Mouse (Mus musculus) embryo, embryonic 11.5 days (tissue): ENCODE results near the gene Tmem143.
"Not testable (repeated sequence)": the region's sequence is repeated elsewhere in the genome, so short reads cannot be mapped to it uniquely, and the experiment has no call there.

ENCODE experiments used
- DNase-seq: peaks from one replicate; pipeline ENCODE4 v3.0.0-alpha.2; 2012; ENCODE audit warnings: low read depth, low spot score

The Tmem143 gene

DNA sequence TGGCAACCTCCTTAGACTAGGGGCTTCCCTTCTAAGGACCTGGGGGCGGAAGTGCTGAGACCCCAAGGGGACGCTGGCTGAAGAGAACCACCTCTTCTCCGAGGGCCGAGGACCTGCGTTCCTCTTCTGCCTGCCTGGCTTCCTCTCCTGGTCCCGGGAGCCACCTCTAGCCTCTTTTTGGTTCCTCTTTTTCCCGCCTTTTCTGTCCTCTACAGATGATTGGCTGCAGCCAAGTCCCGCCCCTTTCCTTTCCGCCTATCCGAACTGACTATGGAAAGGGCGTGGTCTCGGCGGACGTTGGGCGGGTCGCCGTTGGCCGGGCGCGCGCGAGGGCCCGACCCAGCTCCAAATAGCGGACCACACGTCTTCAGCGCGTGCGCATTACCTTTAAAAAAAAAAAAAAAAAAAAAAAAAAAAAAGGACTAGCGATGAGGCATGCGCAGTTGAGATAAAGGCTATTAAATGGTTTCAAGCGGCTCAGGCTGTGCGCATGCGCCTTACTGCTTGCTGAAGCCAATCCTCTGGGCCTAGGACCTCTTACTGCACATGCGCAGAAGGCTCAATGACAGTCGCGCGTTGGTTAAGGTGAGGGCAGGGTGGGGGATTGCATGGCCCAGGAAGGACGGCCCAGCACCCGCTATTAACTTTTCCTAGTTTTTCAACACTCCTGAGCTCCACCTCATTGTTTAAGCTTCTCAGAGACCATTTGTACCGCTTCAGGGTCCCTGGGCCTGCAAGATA is at the start of gene Tmem143, which contains the start of gene Syngr4:
Gene Tmem143, plus strand, starts transcription at position 425 of the 741 bp plus-strand sequence.
Gene Syngr4, minus strand, starts transcription at position 198 of the 741 bp plus-strand sequence.
- peak; percentile 97 for DNase-seq

DNA sequence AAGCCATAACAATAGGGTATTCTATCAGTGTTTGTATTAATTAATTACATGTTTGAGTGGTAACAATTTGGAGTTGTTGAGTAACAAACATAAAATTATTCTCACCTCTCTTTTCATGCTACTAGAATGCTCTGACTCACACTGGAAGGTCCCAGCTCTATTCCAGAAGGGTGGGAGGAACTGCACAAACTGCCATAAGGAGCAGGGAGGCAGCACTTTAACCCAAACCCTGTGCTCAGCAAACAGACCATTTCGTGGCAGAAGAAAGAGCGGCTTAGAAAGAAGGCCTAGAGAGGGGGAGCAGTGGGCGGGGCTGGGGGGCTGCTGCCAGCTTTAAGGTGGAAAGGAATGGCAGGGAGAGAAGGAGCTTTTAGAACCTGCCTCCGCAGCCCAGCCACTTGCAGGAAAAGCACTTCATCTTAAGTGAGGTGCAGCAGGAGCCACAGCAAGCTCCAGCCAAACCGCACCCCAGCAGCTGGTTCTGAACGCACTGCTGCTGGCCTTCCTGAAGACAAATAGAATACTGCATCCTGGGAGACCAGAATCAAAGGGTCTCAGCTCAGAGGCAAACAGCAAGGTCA is 48.2 kb upstream of the Tmem143 start:
- DNase-seq: no peak

GRCm38 (mm10) chr7:45850661-45851060 is 46.1 kb upstream of the Tmem143 start:
- DNase-seq: no peak

DNA sequence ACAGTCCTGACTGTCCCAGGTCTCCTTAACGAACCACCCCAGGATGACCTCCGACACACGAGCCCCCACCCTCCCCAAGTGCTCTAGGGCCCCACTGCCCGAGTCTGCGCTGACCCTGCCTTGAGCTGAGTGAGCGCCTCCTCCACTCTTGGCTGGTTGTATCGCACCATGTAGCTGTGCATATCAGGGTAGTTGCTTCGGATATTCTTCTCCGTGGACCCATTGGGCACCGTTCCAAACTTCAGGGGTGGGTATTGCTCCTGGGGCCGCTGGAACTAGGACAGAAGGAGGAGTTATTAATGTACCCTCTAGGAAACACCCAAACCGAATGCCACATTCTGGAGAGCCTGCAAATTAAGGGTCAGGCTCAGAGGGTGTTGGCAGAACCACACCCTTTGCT is 43.7 kb upstream of the Tmem143 start:
- DNase-seq: no peak

DNA sequence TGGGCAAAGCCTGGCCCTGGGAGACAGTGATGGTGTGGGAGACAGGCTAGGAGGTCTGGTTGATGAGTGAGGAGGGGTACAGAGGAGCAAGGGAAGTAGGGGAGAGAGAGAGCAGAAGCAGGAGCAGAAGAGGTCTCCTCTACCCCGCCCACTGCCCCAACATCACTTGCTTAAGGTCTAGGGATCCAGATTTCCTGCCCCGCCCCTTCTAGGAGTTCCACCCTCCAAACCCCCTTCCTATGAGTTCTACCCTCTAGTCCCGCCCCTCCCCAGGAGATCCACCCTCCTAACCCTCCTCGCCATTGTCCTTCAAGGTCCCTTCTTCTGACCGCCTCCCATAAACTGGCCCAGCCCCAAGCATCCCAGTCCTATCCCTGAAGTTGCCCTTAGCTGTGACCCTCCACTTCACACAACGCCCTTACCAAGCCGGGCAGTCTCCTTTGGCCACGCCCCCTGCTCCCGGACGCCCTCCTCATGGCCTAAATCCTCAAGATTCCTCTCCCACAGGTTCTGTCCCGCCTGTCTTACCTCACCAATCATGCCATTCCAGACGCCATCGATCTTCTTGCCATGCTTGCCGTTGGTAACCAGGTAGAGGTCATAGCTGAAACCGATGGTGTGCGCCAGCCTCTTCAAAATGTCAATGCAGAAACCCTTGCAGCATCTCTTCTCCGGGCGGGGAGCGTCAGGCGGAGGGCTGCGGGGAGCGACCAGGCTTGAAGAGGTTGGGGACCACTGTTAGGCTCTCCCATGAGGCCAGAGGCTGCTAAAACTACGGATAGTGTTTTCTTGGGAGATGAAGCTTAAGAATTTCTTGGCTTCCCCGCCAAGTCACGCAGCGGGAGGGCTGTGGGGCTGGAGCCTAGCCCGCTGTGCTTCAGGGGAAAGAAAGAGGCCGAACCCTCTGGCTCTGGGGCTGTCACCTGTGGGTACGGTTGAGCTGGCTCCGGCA is 39.5 kb upstream of the Tmem143 start:
- no peak for DNase-seq

GRCm38 (mm10) chr7:45859008-45859407 is 37.7 kb upstream of the Tmem143 start:
- DNase-seq: no peak

DNA sequence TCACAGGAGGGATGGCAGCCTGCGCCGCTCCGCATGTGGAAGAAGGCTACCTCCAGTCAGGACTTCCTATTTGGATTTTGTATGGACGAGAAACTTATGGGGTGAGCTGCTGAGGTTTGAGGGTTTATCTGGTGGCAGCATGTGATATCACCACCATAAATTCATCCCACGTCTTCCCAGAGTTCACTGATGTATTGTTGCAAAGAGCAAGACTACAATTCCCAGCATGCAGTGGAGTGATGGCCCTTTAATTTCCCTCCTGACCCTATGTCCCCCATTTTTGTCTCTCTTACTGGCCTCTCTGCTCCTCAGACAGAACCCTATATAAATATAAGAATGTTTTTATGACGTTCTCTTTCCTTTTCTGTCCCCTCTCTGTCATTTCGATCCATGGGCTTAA is 33.9 kb upstream of the Tmem143 start:
- no peak for DNase-seq

DNA sequence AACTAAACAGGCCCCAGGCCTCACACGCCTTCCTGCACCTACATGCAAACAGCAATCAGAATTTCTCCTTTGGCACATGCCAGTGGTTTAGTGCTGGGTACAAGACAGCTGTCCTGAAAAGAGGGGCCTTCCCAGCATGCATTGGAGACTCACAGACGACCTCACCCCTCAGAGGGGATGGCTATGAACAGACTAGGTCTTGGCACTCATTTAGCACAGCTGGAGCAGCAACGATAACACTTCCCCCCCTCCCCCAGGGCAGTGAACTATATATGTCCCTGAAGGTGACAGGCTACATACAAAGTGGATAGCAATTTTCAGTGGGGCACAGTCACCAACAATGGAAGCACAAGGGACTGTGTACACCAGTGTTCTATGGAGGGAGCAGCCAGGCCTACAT is 32.3 kb upstream of the Tmem143 start:
- no peak for DNase-seq

DNA sequence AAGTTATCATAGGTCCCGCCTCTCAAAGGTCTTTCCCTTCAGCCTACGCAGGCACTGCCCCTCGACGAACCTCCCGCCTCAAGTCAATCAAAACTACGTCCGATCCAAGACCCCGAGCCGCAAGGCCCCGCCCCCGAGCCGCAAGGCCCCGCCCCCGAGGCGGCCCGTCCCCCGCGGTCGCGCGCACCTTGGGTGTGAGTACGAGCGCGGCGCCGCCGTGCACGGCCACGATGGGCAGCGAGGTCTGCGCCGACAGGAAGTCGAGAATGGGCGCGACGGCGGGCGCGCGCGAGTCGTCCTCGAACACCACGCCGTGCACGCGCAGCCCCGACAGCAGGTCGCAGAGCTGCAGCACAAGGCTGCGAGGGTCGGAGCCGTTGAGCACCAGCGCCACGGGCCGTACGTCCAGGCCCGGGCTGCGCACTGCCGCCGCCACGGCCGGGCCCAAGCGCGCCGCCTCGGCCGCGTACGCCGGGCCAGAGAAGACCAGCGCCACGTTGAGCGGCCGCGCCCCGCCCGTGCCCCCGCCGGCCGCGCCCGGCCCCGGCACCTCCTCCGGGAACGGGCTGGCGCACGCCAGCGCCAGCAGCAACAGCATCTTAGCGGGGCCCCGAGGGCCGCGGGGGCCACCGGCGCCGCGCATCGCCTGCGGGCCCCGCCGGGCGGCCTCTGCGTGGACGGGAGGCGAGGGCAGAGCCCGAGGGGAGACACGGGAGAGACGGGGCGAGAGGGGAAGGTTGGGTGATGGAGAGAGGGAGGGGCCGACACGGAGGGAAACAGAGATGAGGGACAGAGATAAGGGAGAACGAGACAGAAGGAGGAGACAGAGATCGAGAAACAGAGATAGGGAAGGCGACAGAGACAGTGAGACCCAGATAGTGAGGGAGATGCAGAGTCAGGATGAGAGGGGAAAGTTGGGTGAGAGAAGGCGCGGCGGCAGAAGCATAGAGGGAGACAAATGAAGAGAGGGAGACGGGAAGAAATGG is 30.5 kb upstream of the Tmem143 start:
- peak; percentile 85 for DNase-seq

GRCm38 (mm10) chr7:45867871-45868270 is 28.9 kb upstream of the Tmem143 start:
- no peak for DNase-seq

- no peak for DNase-seq
Observed at GRCm38 (mm10) chr7:45869107-45869670, 27.6 kb upstream of the Tmem143 start.

DNA sequence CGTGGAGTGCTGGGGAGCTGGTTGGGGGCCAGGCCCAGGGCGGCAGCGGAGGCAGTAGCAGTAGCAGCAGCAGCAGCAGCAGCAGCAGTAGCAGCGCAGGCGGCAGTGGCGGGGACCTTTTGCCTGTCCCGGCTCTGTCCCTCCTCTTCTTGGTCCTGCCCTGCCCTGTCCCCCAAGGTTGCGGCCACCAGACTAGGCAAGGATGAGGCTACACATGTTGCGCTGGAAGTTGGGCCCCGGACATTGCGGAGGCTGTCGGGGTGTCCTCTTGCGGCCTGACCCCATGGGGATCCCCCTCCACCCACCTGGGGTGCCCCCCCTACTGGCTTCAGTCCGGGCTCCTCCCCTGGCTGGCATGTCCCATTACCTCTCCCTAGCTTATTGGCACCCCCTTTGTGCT is 27.0 kb upstream of the Tmem143 start:
- no peak for DNase-seq

DNA sequence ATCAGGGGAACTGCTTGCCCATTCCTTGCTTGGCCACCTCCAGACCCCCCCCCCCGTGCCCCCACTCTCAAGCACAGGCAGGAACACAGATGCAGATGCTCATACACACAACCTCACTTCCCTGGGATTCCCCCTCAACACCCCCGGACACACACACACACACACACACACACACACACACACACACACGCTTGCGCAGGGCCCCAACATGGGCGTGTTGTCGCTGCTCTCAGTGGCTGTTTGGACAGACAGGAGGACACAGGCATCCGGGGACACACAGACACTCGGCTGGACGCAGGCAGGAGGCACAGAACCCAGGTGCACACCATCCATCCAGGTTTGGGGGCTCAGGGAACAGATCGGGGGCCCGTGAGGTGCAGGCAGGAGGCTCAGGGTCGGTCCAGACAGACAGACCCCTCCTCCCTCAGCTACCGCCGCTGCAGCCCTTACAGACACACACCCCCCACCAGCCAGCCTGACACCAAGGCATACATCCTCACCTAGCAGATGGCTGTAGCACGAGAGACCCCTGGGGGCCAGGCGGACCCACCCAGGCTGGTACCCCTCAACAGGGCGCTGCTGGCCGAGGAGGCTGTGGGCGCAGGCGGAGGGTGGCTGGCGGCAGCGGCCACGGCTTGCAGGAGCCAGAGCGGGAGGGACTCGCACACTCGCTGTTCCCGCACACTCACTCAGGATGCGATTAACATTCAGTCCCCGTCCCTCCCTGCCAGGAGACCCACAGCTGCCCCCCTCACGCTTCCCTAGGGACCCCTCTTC is 26.3 kb upstream of the Tmem143 start:
- no peak for DNase-seq

DNA sequence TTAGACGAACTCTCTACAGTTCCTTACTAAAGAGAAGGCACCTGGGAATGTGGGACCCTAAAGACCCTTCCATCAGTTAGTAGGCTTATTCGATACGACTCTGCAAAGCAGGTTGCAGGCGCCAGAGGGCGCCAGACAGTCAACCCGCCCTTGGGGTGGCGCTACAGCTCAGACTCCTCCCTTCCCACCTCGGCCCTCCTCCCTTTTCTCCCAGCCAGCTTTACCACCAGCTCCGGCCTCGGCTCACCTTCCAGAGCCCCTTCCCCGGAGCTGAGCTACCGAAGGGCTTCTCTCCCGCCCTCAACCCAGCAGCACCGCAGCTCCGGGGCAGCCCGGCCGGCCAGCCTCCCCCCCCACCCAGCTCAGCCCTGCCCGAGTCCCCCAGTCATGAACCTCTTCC is 24.1 kb upstream of the Tmem143 start, which contains the start of gene Kdelr1:
Gene Kdelr1, plus strand, starts transcription at position 149 of the 400 bp plus-strand sequence.
- peak; percentile 91 for DNase-seq

- DNase-seq: no peak
Observed at GRCm38 (mm10) chr7:45873061-45873947, 23.4 kb upstream of the Tmem143 start.

DNA sequence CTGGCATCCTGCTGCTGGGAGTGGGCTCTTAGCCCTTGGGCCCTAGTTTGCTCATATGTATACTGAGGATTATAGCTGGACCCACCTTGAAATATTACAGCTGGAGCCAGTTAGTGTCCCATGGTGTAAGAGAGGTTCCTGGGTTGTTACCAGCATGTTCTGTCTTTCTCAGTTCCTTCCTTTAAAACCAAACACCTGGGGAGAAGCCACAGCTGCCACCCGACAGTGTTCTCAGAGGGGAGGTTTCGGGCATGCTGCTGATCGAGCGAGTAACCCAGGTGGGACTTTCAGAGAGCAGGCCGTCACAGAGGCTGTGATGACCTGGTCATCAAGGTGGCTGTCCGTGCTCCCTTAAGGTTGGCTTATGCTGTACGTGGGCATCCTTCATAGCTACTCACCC is 19.8 kb upstream of the Tmem143 start:
- DNase-seq: no peak

DNA sequence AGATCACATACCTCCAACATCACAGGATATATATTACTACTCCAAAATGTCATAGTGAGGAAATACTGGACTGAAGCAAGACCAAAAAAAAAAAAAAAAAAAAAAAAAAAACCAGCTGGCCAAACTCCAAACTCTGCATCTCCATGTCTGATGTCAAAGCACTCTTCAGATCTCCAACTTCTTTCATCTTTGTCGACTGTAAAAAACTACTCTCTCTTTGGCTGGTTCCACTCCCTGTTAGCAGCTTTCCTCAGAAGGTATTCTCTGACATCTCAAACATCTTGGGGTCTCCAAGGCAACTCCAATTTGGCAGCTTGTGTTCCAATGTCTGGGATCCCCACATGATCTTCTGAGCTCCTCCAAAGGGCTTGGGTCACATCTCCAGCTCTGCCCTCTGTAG is 18.5 kb upstream of the Tmem143 start, which contains the start of gene Grin2d:
Gene Grin2d, minus strand, starts transcription at position 101 of the 400 bp plus-strand sequence.
- not testable (repeated sequence) for DNase-seq

DNA sequence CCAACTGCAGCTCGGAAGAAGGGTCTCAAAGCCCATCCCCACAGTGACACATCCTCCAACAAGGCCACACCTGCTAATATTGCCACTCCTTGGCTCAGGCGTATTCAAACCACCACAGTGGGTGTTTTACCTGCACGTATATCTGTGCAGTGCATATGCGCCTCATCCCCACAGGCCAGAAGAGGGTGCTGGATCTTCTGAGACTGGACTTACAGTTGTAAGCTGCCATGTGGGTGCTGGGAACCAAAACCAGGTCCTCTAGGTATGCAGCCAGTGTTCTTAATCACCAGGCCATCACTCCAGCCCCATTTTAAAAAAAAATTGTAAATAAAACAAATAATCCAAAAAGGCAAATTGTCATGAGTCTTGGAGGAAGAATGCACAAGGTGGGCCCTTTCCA is 16.2 kb upstream of the Tmem143 start:
- DNase-seq: no peak

DNA sequence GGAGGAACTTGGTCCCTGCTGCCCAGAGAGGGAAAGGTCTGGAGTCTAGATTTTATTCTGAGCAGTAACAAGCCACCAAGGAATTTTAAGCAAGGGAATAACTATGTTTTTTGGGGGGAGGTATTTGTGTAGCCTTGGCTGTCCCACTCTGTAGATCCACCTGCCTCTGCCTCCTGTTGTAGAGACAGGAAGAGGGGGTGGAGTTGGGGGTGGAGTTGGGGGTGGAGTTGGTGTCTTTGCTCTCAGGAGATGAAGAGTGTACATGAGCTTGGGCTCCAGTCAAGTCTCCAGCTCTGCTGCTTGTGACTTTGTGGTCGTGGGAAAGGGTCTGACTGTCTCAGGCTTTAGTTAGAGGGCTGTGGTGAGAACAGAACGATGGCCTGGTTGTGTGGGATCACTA is 15.7 kb upstream of the Tmem143 start:
- DNase-seq: no peak
